Comparison of ENCODE assay signal across 9 mouse cellular contexts in genomic region chr4:87648919-87649318, GRCm38 (mm10).
DNase-seq lines count a peak whose midpoint lies in the region; ATAC-seq and TF ChIP-seq lines count a peak whose summit lies in the region.
"Had no signal": no experiment of that assay in that cellular context is flagged by ENCODE, and none has a peak within 500 bp of the region (broad histone marks: within the 10 kb centered on the region; RNA-seq: fewer than 3 reads in every experiment).

No protein-coding gene starts in this region.

- TF ChIP-seq POLR2A in myocyte (IDR thresholded peaks at IDR 0.05; ENCODE audit: insufficient read length, low read depth): no peak

- DNase-seq in heart, postnatal 10 days: no peak
- no peak for DNase-seq in embryonic facial prominence, embryonic 14.5 days (ENCODE audit: low spot score)
- no peak for DNase-seq in intestine, embryonic 14.5 days (ENCODE audit: low spot score)
- no peak for DNase-seq in cerebellum, adult 18-20 months
- no peak for DNase-seq in adrenal gland, postnatal 36 days
- no peak for DNase-seq in adrenal gland, adult 18-20 months (ENCODE audit: low spot score in 2 of 2)
- DNase-seq: lung, adult 18-20 months had no signal

- peaks cover 2 to 6% of the 10 kb centered on the region in 2 experiments; a peak in 1 of 4 replicates for H3K4me1 ChIP-seq in heart, embryonic 14.5 days (ENCODE audit: control insufficient read depth in 2 of 2, insufficient read depth in 2 of 2, low read length in 2 of 2)
- peaks cover 7% of the 10 kb centered on the region for H3K4me1 ChIP-seq in embryonic facial prominence, embryonic 14.5 days (ENCODE audit: control insufficient read depth, insufficient read depth, low read length)
- peaks cover 12% of the 10 kb centered on the region for H3K4me1 ChIP-seq in intestine, embryonic 14.5 days (replicated peaks; ENCODE audit: control insufficient read depth, insufficient read depth, low read length)

- H3K36me3 ChIP-seq in heart, embryonic 14.5 days (ENCODE audit: control insufficient read depth, insufficient read depth, low read length): no peaks in the 10 kb centered on the region
- H3K36me3 ChIP-seq in embryonic facial prominence, embryonic 14.5 days (ENCODE audit: control insufficient read depth, insufficient read depth, low read length): no peaks in the 10 kb centered on the region
- H3K36me3 ChIP-seq in intestine, embryonic 14.5 days (ENCODE audit: control insufficient read depth, insufficient read depth, low read length): no peaks in the 10 kb centered on the region
- H3K36me3 ChIP-seq in myocyte (ENCODE audit: control insufficient read depth, insufficient read depth): no peaks in the 10 kb centered on the region

- no peak overlapping the region for H3K9ac ChIP-seq in heart, embryonic 14.5 days (ENCODE audit: low read length)
- H3K9ac ChIP-seq in embryonic facial prominence, embryonic 14.5 days (ENCODE audit: low read depth, low read length): no peak overlapping the region
- no peak overlapping the region for H3K9ac ChIP-seq in intestine, embryonic 14.5 days (ENCODE audit: low read length)

- ATAC-seq in heart, embryonic 14.5 days (ENCODE audit: insufficient number of reproducible peaks, insufficient read depth, low FRiP score, low read depth): no peak
- ATAC-seq in embryonic facial prominence, embryonic 14.5 days (ENCODE audit: low read depth): no peak
- peak; percentile 59; the same call in 1 of the 2 replicates for ATAC-seq in intestine, embryonic 14.5 days (replicated peaks; ENCODE audit: low FRiP score, low TSS enrichment, low read depth)

- H3K27me3 ChIP-seq in heart, embryonic 14.5 days (ENCODE audit: control insufficient read depth, insufficient read depth, low read length): no peaks in the 10 kb centered on the region
- no peaks in the 10 kb centered on the region for H3K27me3 ChIP-seq in embryonic facial prominence, embryonic 14.5 days (replicated peaks; ENCODE audit: control insufficient read depth, insufficient read depth, low read length)
- H3K27me3 ChIP-seq in intestine, embryonic 14.5 days (replicated peaks; ENCODE audit: control insufficient read depth, insufficient read depth, low read length): no peaks in the 10 kb centered on the region
- no peaks in the 10 kb centered on the region for H3K27me3 ChIP-seq in myocyte (ENCODE audit: control insufficient read depth, insufficient read depth, insufficient read length)

- H3K27ac ChIP-seq in heart, embryonic 14.5 days (replicated peaks in 1 of 2; ENCODE audit: control insufficient read depth in 1 of 2, insufficient read depth in 1 of 2, low read depth in 2 of 2, low read length in 2 of 2): no peak overlapping the region
- H3K27ac ChIP-seq in embryonic facial prominence, embryonic 14.5 days (replicated peaks; ENCODE audit: low read depth, low read length): no peak overlapping the region
- no peak overlapping the region; the same call in 1 of the 2 replicates for H3K27ac ChIP-seq in intestine, embryonic 14.5 days (ENCODE audit: low read depth)

- intact Hi-C loops in heart, postnatal 10 days (cut with DNase I): no loop called here

- peaks cover 7% of the 10 kb centered on the region; the same call in 1 of the 2 replicates for H3K9me3 ChIP-seq in heart, embryonic 14.5 days (ENCODE audit: control insufficient read depth, low read length)
- H3K9me3 ChIP-seq in embryonic facial prominence, embryonic 14.5 days (ENCODE audit: control insufficient read depth, low read length): no peaks in the 10 kb centered on the region
- peaks cover 4% of the 10 kb centered on the region for H3K9me3 ChIP-seq in intestine, embryonic 14.5 days (ENCODE audit: control insufficient read depth, low read length)

- H3K4me2 ChIP-seq in heart, embryonic 14.5 days (ENCODE audit: low read length): peak overlapping the region; percentile 83
- peak overlapping the region; percentile 63 for H3K4me2 ChIP-seq in embryonic facial prominence, embryonic 14.5 days (ENCODE audit: low read depth, low read length)
- peak overlapping the region; percentile 67 for H3K4me2 ChIP-seq in intestine, embryonic 14.5 days (ENCODE audit: low read length)
- peak overlapping the region; percentile 73 for H3K4me2 ChIP-seq in myocyte (ENCODE audit: low read depth)

- H3K79me2 ChIP-seq in myocyte (ENCODE audit: control insufficient read depth, insufficient read depth): no peaks in the 10 kb centered on the region

- H3ac ChIP-seq in myocyte (ENCODE audit: control insufficient read depth, insufficient read length): no peak overlapping the region

- no peak overlapping the region for H3K4me3 ChIP-seq in heart, embryonic 14.5 days (ENCODE audit: control insufficient read depth in 1 of 2, insufficient read depth in 1 of 2, low read depth in 1 of 2, low read length in 2 of 2)
- no peak overlapping the region for H3K4me3 ChIP-seq in embryonic facial prominence, embryonic 14.5 days (ENCODE audit: low read depth, low read length)
- H3K4me3 ChIP-seq in intestine, embryonic 14.5 days (ENCODE audit: low read depth, low read length): peak overlapping the region; percentile 25; the same call in 1 of the 2 replicates
- H3K4me3 ChIP-seq in myocyte: peak overlapping the region; percentile 7

TF ChIP-seq in myocyte, 11 proteins besides CTCF, POLR2A, EP300 and RAD21:
- TF ChIP-seq MYOG (IDR thresholded peaks at IDR 0.05; ENCODE audit: control insufficient read depth in 1 of 3, insufficient read depth in 1 of 3, insufficient read length in 2 of 3, low read depth in 2 of 3) (no peak), TCF12 (IDR thresholded peaks at IDR 0.05; ENCODE audit: insufficient read depth, poor library complexity, severe bottlenecking) (no peak), E2F4 (IDR thresholded peaks at IDR 0.05; ENCODE audit: insufficient read depth) (no peak)

Comparison
In these comparisons a context has a peak if more than half of its experiments do, and no peak if none do; other contexts are left out.
1. H3K4me3 ChIP-seq: peak in intestine, embryonic 14.5 days (single experiment) and myocyte (single experiment); none in heart, embryonic 14.5 days (0 of 2) and embryonic facial prominence, embryonic 14.5 days (single experiment).
2. Peak in every context shown above with its lines, with median percentiles within 50 percentile points of each other: H3K4me2 ChIP-seq.